Mouse (Mus musculus) embryonic facial prominence, embryonic 14.5 days (tissue): Measurements from ENCODE around the gene Gm42791. TPM values are rescaled to one million over a fixed set of nuclear protein-coding genes. Genes with fewer than 3 reads are reported as not detected.

Experiments
- ATAC-seq: fragments of 200-750 bp; cut with Nextera tagmentation; 2 replicates; pipeline ENCODE4 v1.8.0; 2017; ENCODE audit warnings: low read depth, moderate number of reproducible peaks, moderate TSS enrichment
- DNase-seq: peaks from one replicate; pipeline ENCODE4 v3.0.0-alpha.2; 2015; ENCODE audit warnings: low spot score
- H3K27ac ChIP-seq: fragments of 300-500 bp; sonication (generic); replicated peaks from 2 replicates; pipeline ENCODE4 v1.5.1; 2014; ENCODE audit warnings: low read depth, mild to moderate bottlenecking, low read length, moderate library complexity
- H3K27me3 ChIP-seq: fragments of 300-500 bp; sonication (generic); replicated peaks from 2 replicates; pipeline ENCODE4 v1.6.1; 2014; ENCODE audit warnings: low read length; ENCODE audit not compliant: control insufficient read depth, insufficient read depth
- H3K36me3 ChIP-seq: fragments of 300-500 bp; sonication (generic); 2 replicates; pipeline ENCODE4 v1.6.1; 2014; ENCODE audit warnings: low read length, mixed read lengths; ENCODE audit not compliant: control insufficient read depth, insufficient read depth
- H3K4me1 ChIP-seq: fragments of 300-500 bp; sonication (generic); 2 replicates; pipeline ENCODE4 v1.6.1; 2014; ENCODE audit warnings: antibody characterized with exemption, low read length; ENCODE audit not compliant: control insufficient read depth, insufficient read depth
- H3K4me2 ChIP-seq: fragments of 300-500 bp; sonication (generic); 2 replicates; pipeline ENCODE4 v1.6.1; 2014; ENCODE audit warnings: low read depth, mild to moderate bottlenecking, low read length, moderate library complexity, mixed read lengths
- H3K4me3 ChIP-seq: fragments of 300-500 bp; sonication (generic); 2 replicates; pipeline ENCODE4 v1.5.1; 2014; ENCODE audit warnings: low read depth, mild to moderate bottlenecking, low read length
- H3K9ac ChIP-seq: fragments of 300-500 bp; sonication (generic); 2 replicates; pipeline ENCODE4 v1.6.1; 2014; ENCODE audit warnings: low read depth, mild to moderate bottlenecking, low read length, moderate library complexity, mixed read lengths
- H3K9me3 ChIP-seq: fragments of 300-500 bp; sonication (generic); 2 replicates; pipeline ENCODE4 v1.6.1; 2016; ENCODE audit warnings: low read length; ENCODE audit not compliant: control insufficient read depth
- WGBS: fragments of 180-500 bp; shearing (Covaris S2); extraction: QIAGEN DNeasy Blood & Tissue Kit; methylation state at CpG from one replicate; pipeline ENCODE4 v1.1.7; 2014; 5-methylcytosine and 5-hydroxymethylcytosine counted together
- polyA plus RNA-seq: library from polyadenylated mRNA; unstranded; fragments of >200 nt; fragmentation: Nextera tagmentation; extraction: Ambion mirVana; gene quantifications from 2 replicates; pipeline ENCODE4 v1.2.1, GENCODE M21; 2014

Gm42791 gene
- polyA plus RNA-seq, 1 experiment from 2014 or later: 2.2 TPM

GRCm38 (mm10) chr5:148995962-148996708 lies 1.2 kb upstream of the Gm42791 start:
- Histone ChIP-seq H3K4me1 (peaks cover 12% of the 10 kb centered on the region), H3K4me3 (no peak overlapping the region), H3K9me3 (no peaks in the 10 kb centered on the region), H3K36me3 (0 out of 2 replicates have a peak, but pooled peaks cover 4% of the 10 kb centered on the region), H3K27me3 (no peaks in the 10 kb centered on the region), H3K27ac (peak overlapping the region; percentile 91), H3K4me2 (no peak overlapping the region), H3K9ac (no peak overlapping the region)
- WGBS: 44% methylated on average over 9 of the region's 9 CpGs
- ATAC-seq: no peak
- DNase-seq: no peak

GRCm38 (mm10) chr5:148994311-148994705 lies 639 bp downstream of the Gm42791 start:
- Histone ChIP-seq H3K27me3 (no peaks in the 10 kb centered on the region), H3K4me2 (peak overlapping the region; percentile 61), H3K27ac (peak overlapping the region; percentile 91), H3K9ac (peak overlapping the region; percentile 64), H3K4me1 (peaks cover 12% of the 10 kb centered on the region), H3K36me3 (0 out of 2 replicates have a peak, but pooled peaks cover 4% of the 10 kb centered on the region), H3K9me3 (peaks cover 4% of the 10 kb centered on the region; the same call in 1 of the 2 replicates), H3K4me3 (peak overlapping the region; percentile 40)
- no peak for DNase-seq
- peak; percentile 1; the same call in 1 of the 2 replicates for ATAC-seq
- 33% methylated on average over 7 of the region's 7 CpGs for WGBS

GRCm38 (mm10) chr5:148992598-148992997 lies 2.3 kb downstream of the Gm42791 start:
- WGBS: 95% methylated on average over 11 of the region's 11 CpGs
- ATAC-seq: no peak

GRCm38 (mm10) chr5:148990891-148991311 lies 4.0 kb downstream of the Gm42791 start:
- WGBS: 77% methylated on average over 12 of the region's 12 CpGs
- Histone ChIP-seq H3K27ac (no peak overlapping the region), H3K9ac (no peak overlapping the region), H3K27me3 (no peaks in the 10 kb centered on the region), H3K4me3 (no peak overlapping the region), H3K4me1 (peaks cover 7% of the 10 kb centered on the region), H3K4me2 (no peak overlapping the region), H3K36me3 (0 out of 2 replicates have a peak, but pooled peaks cover 4% of the 10 kb centered on the region), H3K9me3 (peaks cover 14% of the 10 kb centered on the region; the same call in 1 of the 2 replicates)
- DNase-seq (no peak), ATAC-seq (no peak)

More at GRCm38 (mm10) chr5:148992598-148992997, 2.3 kb downstream of the Gm42791 start:
- 0 out of 2 replicates have a peak, but pooled peaks cover 4% of the 10 kb centered on the region for H3K36me3 ChIP-seq
- peaks cover 13% of the 10 kb centered on the region; the same call in 1 of the 2 replicates for H3K9me3 ChIP-seq
- no peak overlapping the region for H3K4me3 ChIP-seq
- no peak overlapping the region for H3K27ac ChIP-seq
- H3K4me2 ChIP-seq: no peak overlapping the region
- DNase-seq: no peak
- no peaks in the 10 kb centered on the region for H3K27me3 ChIP-seq
- no peak overlapping the region for H3K9ac ChIP-seq
- H3K4me1 ChIP-seq: peaks cover 12% of the 10 kb centered on the region

- Histone ChIP-seq H3K9me3 (peaks cover 15% of the 10 kb centered on the region), H3K4me1 (no peaks in the 10 kb centered on the region), H3K4me2 (no peak overlapping the region), H3K4me3 (no peak overlapping the region), H3K27ac (no peak overlapping the region), H3K27me3 (no peaks in the 10 kb centered on the region), H3K9ac (no peak overlapping the region), H3K36me3 (0 out of 2 replicates have a peak, but pooled peaks cover 4% of the 10 kb centered on the region)
- WGBS: 84% methylated on average over 7 of the region's 7 CpGs
- no peak for ATAC-seq
- no peak for DNase-seq
Measured at GRCm38 (mm10) chr5:148989480-148989879, 5.5 kb downstream of the Gm42791 start.

- peaks cover 29% of the 10 kb centered on the region for H3K9me3 ChIP-seq
- no peak for ATAC-seq
- no peaks in the 10 kb centered on the region for H3K4me1 ChIP-seq
- H3K36me3 ChIP-seq: no peaks in the 10 kb centered on the region
- H3K9ac ChIP-seq: no peak overlapping the region
- no peak for DNase-seq
- H3K4me2 ChIP-seq: no peak overlapping the region
- H3K27ac ChIP-seq: no peak overlapping the region
- H3K4me3 ChIP-seq: no peak overlapping the region
- no peaks in the 10 kb centered on the region for H3K27me3 ChIP-seq
- 39% methylated on average over 13 of the region's 13 CpGs for WGBS
Measured at GRCm38 (mm10) chr5:148984961-148985360, 10.0 kb downstream of the Gm42791 start.

GRCm38 (mm10) chr5:148983696-148984095 lies 11.3 kb downstream of the Gm42791 start:
- ATAC-seq: no peak
- DNase-seq: no peak
- H3K9ac ChIP-seq: no peak overlapping the region
- no peaks in the 10 kb centered on the region for H3K36me3 ChIP-seq
- peaks cover 2% of the 10 kb centered on the region for H3K4me1 ChIP-seq
- no peak overlapping the region for H3K4me2 ChIP-seq
- peaks cover 24% of the 10 kb centered on the region; the same call in 1 of the 2 replicates for H3K9me3 ChIP-seq
- no peaks in the 10 kb centered on the region for H3K27me3 ChIP-seq
- H3K27ac ChIP-seq: no peak overlapping the region
- WGBS: 100% methylated on average over 1 of the region's 1 CpGs
- H3K4me3 ChIP-seq: no peak overlapping the region

- ATAC-seq (no peak), DNase-seq (no peak)
- peaks cover 7% of the 10 kb centered on the region for H3K4me1 ChIP-seq
- H3K27ac ChIP-seq: no peak overlapping the region
- 63% methylated on average over 12 of the region's 12 CpGs for WGBS
- H3K4me2 ChIP-seq: no peak overlapping the region
- no peaks in the 10 kb centered on the region for H3K36me3 ChIP-seq
- H3K9me3 ChIP-seq: peaks cover 22% of the 10 kb centered on the region; the same call in 1 of the 2 replicates
- H3K9ac ChIP-seq: no peak overlapping the region
- no peak overlapping the region for H3K4me3 ChIP-seq
- H3K27me3 ChIP-seq: no peaks in the 10 kb centered on the region
Measured at GRCm38 (mm10) chr5:148983108-148983664, 11.8 kb downstream of the Gm42791 start.
